Mouse (Mus musculus) heart, adult 11 months (tissue): ENCODE data around the gene Ptprcap.
"Not testable (repeated sequence)": the region's sequence is repeated elsewhere in the genome, so short reads cannot be mapped to it uniquely, and the experiment has no call there.

Experiments
- DNase-seq: peaks from one replicate; pipeline ENCODE4 v3.0.0; 2022

Gene Ptprcap

GRCm38 (mm10) chr19:4125741-4126696, 27.4 kb upstream of the Ptprcap start, which contains the start of gene Aip:
Gene Aip (minus strand): TSS chr19:4125858.
- DNase-seq = peak; percentile 100

GRCm38 (mm10) chr19:4126759-4127495, 26.5 kb upstream of the Ptprcap start:
- peak; percentile 96 for DNase-seq

- DNase-seq = peak; percentile 94
Observed at GRCm38 (mm10) chr19:4129462-4129861, 23.9 kb upstream of the Ptprcap start.

GRCm38 (mm10) chr19:4130106-4130505, 23.3 kb upstream of the Ptprcap start:
- DNase-seq = no peak

GRCm38 (mm10) chr19:4131075-4131474, 22.3 kb upstream of the Ptprcap start:
- no peak for DNase-seq

- no peak for DNase-seq
Observed at GRCm38 (mm10) chr19:4131768-4132167, 21.6 kb upstream of the Ptprcap start.

- no peak for DNase-seq
Observed at GRCm38 (mm10) chr19:4134354-4134753, 19.1 kb upstream of the Ptprcap start.

GRCm38 (mm10) chr19:4135229-4135962, 18.0 kb upstream of the Ptprcap start:
- not testable (repeated sequence) for DNase-seq

GRCm38 (mm10) chr19:4135963-4136345, 17.4 kb upstream of the Ptprcap start:
- DNase-seq = not testable (repeated sequence)

GRCm38 (mm10) chr19:4136463-4136862, 16.9 kb upstream of the Ptprcap start:
- DNase-seq = no peak

- DNase-seq = no peak
Observed at GRCm38 (mm10) chr19:4137913-4138312, 15.5 kb upstream of the Ptprcap start.

GRCm38 (mm10) chr19:4139446-4139845, 14.0 kb upstream of the Ptprcap start, which contains the start of gene Gpr152:
Gene Gpr152 (plus strand): TSS chr19:4139787.
- no peak for DNase-seq

GRCm38 (mm10) chr19:4140147-4140546, 13.3 kb upstream of the Ptprcap start:
- peak; percentile 91 for DNase-seq

- peak; percentile 92 for DNase-seq
Observed at GRCm38 (mm10) chr19:4142416-4143173, 10.8 kb upstream of the Ptprcap start.

GRCm38 (mm10) chr19:4143759-4144268, 9.6 kb upstream of the Ptprcap start, which contains the start of gene Cabp4:
Gene Cabp4 (minus strand): TSS chr19:4144033.
- peak; percentile 95 for DNase-seq

- DNase-seq = peak; percentile 98
Observed at GRCm38 (mm10) chr19:4144550-4145498, 8.6 kb upstream of the Ptprcap start.

GRCm38 (mm10) chr19:4145936-4146335, 7.5 kb upstream of the Ptprcap start:
- DNase-seq = peak; percentile 89

GRCm38 (mm10) chr19:4146366-4147021, 6.9 kb upstream of the Ptprcap start:
- DNase-seq = peak; percentile 91

- peak; percentile 96 for DNase-seq
Observed at GRCm38 (mm10) chr19:4147022-4147405, 6.4 kb upstream of the Ptprcap start.
